Mouse (Mus musculus) liver, embryonic 11.5 days (tissue): Measurements from ENCODE around the gene Ing3. TPM values are rescaled to one million over a fixed set of nuclear protein-coding genes. Genes with fewer than 3 reads are reported as not detected.
A peak's percentile ranks its signal among the peaks of the same experiment; 100 is the strongest.

Source experiments
- ATAC-seq: fragments of 200-750 bp; cut with Nextera tagmentation; replicated peaks from 2 replicates; pipeline ENCODE4 v1.8.0; 2017; ENCODE audit warnings: moderate number of reproducible peaks, mild to moderate bottlenecking, moderate TSS enrichment, moderate library complexity; ENCODE audit not compliant: low FRiP score
- DNase-seq: peaks from one replicate; pipeline ENCODE4 v3.0.0-alpha.2; 2017; ENCODE audit warnings: low spot score
- H3K27ac ChIP-seq: fragments of 300-500 bp; sonication (generic); 2 replicates; pipeline ENCODE4 v1.5.1; 2014; ENCODE audit warnings: mild to moderate bottlenecking, low read depth, low read length, control low read depth
- H3K27me3 ChIP-seq: fragments of 300-500 bp; sonication (generic); replicated peaks from 2 replicates; pipeline ENCODE4 v1.6.1; 2014; ENCODE audit warnings: low read length, mixed read lengths; ENCODE audit not compliant: control insufficient read depth, insufficient read depth
- H3K36me3 ChIP-seq: fragments of 300-500 bp; sonication (generic); 2 replicates; pipeline ENCODE4 v1.6.1; 2014; ENCODE audit warnings: mild to moderate bottlenecking, low read length, moderate library complexity, mixed read lengths; ENCODE audit not compliant: control insufficient read depth, insufficient read depth
- H3K4me1 ChIP-seq: fragments of 300-500 bp; sonication (generic); replicated peaks from 2 replicates; pipeline ENCODE4 v1.6.1; 2014; ENCODE audit warnings: low read length, mixed read lengths; ENCODE audit not compliant: control insufficient read depth, insufficient read depth
- H3K4me2 ChIP-seq: fragments of 300-500 bp; sonication (generic); 2 replicates; pipeline ENCODE4 v1.6.1; 2014; ENCODE audit warnings: mild to moderate bottlenecking, control low read depth, moderate library complexity
- H3K4me3 ChIP-seq: fragments of 300-500 bp; sonication (generic); 2 replicates; pipeline ENCODE4 v1.5.1; 2014; ENCODE audit warnings: low read depth, low read length, control low read depth
- H3K9ac ChIP-seq: fragments of 300-500 bp; sonication (generic); 2 replicates; pipeline ENCODE4 v1.6.1; 2014; ENCODE audit warnings: low read depth, low read length, control low read depth
- H3K9me3 ChIP-seq: fragments of 300-500 bp; sonication (generic); 2 replicates; pipeline ENCODE4 v1.6.1; 2016; ENCODE audit warnings: low read length, inconsistent platforms, mixed read lengths; ENCODE audit not compliant: control insufficient read depth
- WGBS: fragments of 180-500 bp; shearing (Covaris S2); extraction: QIAGEN DNeasy Blood & Tissue Kit; methylation state at CpG from one replicate; pipeline ENCODE4 v1.1.7; 2014; 5-methylcytosine and 5-hydroxymethylcytosine counted together
- polyA plus RNA-seq: library from polyadenylated mRNA; unstranded; fragments of >200 nt; fragmentation: Nextera tagmentation; extraction: Ambion mirVana; gene quantifications from 2 replicates; pipeline ENCODE4 v1.2.1, GENCODE M21; 2014

Gene Ing3
- polyA plus RNA-seq, 1 experiment from 2014 or later = 28.4 TPM

- H3K36me3 ChIP-seq = no peaks in the 10 kb centered on the region
- DNase-seq (no peak), ATAC-seq (no peak)
- WGBS = 86% methylated on average over 2 of the region's 2 CpGs
- H3K9ac ChIP-seq = no peak overlapping the region
- peak overlapping the region; percentile 73; the same call in 1 of the 2 replicates for H3K4me2 ChIP-seq
- no peaks in the 10 kb centered on the region for H3K4me1 ChIP-seq
- peaks cover 9% of the 10 kb centered on the region for H3K27me3 ChIP-seq
- H3K4me3 ChIP-seq = no peak overlapping the region
- no peak overlapping the region for H3K27ac ChIP-seq
- H3K9me3 ChIP-seq = no peaks in the 10 kb centered on the region
Observed at GRCm38 (mm10) chr6:21987554-21987953, 38.2 kb downstream of the Ing3 start.

GRCm38 (mm10) chr6:21988296-21988695, 38.9 kb downstream of the Ing3 start:
- ATAC-seq (no peak), DNase-seq (no peak)
- no peak overlapping the region for H3K27ac ChIP-seq
- 82% methylated on average over 5 of the region's 5 CpGs for WGBS
- H3K27me3 ChIP-seq = peaks cover 9% of the 10 kb centered on the region
- H3K4me1 ChIP-seq = no peaks in the 10 kb centered on the region
- H3K36me3 ChIP-seq = no peaks in the 10 kb centered on the region
- no peak overlapping the region for H3K4me3 ChIP-seq
- no peaks in the 10 kb centered on the region for H3K9me3 ChIP-seq
- H3K4me2 ChIP-seq = no peak overlapping the region
- H3K9ac ChIP-seq = no peak overlapping the region

- no peak for DNase-seq
- no peak for ATAC-seq
- Histone ChIP-seq H3K9me3 (no peaks in the 10 kb centered on the region), H3K4me2 (no peak overlapping the region), H3K9ac (no peak overlapping the region), H3K4me1 (no peaks in the 10 kb centered on the region), H3K27me3 (peaks cover 9% of the 10 kb centered on the region), H3K4me3 (no peak overlapping the region), H3K27ac (no peak overlapping the region), H3K36me3 (no peaks in the 10 kb centered on the region)
- 76% methylated on average over 4 of the region's 4 CpGs for WGBS
Observed at GRCm38 (mm10) chr6:21989081-21989480, 39.7 kb downstream of the Ing3 start.

- DNase-seq (no peak), ATAC-seq (no peak)
- WGBS = 70% methylated on average over 9 of the region's 9 CpGs
- no peak overlapping the region for H3K4me3 ChIP-seq
- no peaks in the 10 kb centered on the region for H3K36me3 ChIP-seq
- H3K4me2 ChIP-seq = no peak overlapping the region
- peaks cover 9% of the 10 kb centered on the region for H3K27me3 ChIP-seq
- no peaks in the 10 kb centered on the region for H3K9me3 ChIP-seq
- H3K27ac ChIP-seq = no peak overlapping the region
- H3K4me1 ChIP-seq = no peaks in the 10 kb centered on the region
- H3K9ac ChIP-seq = no peak overlapping the region
Observed at GRCm38 (mm10) chr6:21990181-21991135, 41.1 kb downstream of the Ing3 start.

- H3K27ac ChIP-seq = no peak overlapping the region
- H3K9ac ChIP-seq = no peak overlapping the region
- no peaks in the 10 kb centered on the region for H3K9me3 ChIP-seq
- 79% methylated on average over 4 of the region's 4 CpGs for WGBS
- H3K36me3 ChIP-seq = no peaks in the 10 kb centered on the region
- no peaks in the 10 kb centered on the region for H3K4me1 ChIP-seq
- ATAC-seq (no peak), DNase-seq (no peak)
- no peak overlapping the region for H3K4me2 ChIP-seq
- no peak overlapping the region for H3K4me3 ChIP-seq
- H3K27me3 ChIP-seq = peaks cover 3% of the 10 kb centered on the region
Observed at GRCm38 (mm10) chr6:21991151-21991550, 41.8 kb downstream of the Ing3 start.

- H3K4me2 ChIP-seq = no peak overlapping the region
- H3K4me1 ChIP-seq = peaks cover 3% of the 10 kb centered on the region
- 78% methylated on average over 2 of the region's 2 CpGs for WGBS
- H3K9ac ChIP-seq = no peak overlapping the region
- no peaks in the 10 kb centered on the region for H3K27me3 ChIP-seq
- no peak overlapping the region for H3K27ac ChIP-seq
- H3K36me3 ChIP-seq = no peaks in the 10 kb centered on the region
- ATAC-seq = no peak
- no peaks in the 10 kb centered on the region for H3K9me3 ChIP-seq
- no peak overlapping the region for H3K4me3 ChIP-seq
- DNase-seq = no peak
Observed at GRCm38 (mm10) chr6:21993070-21993469, 43.7 kb downstream of the Ing3 start.

GRCm38 (mm10) chr6:21998131-21998530, 48.8 kb downstream of the Ing3 start:
- Histone ChIP-seq H3K9me3 (no peaks in the 10 kb centered on the region), H3K4me2 (no peak overlapping the region), H3K4me1 (peaks cover 8% of the 10 kb centered on the region), H3K27me3 (no peaks in the 10 kb centered on the region), H3K36me3 (no peaks in the 10 kb centered on the region), H3K9ac (no peak overlapping the region), H3K27ac (no peak overlapping the region), H3K4me3 (no peak overlapping the region)
- WGBS = 47% methylated on average over 4 of the region's 4 CpGs
- ATAC-seq (no peak), DNase-seq (no peak)

GRCm38 (mm10) chr6:21999025-21999424, 49.7 kb downstream of the Ing3 start:
- ATAC-seq = 0 out of 2 replicates have a peak, but pooled peaks have one; percentile 31
- Histone ChIP-seq H3K4me1 (peaks cover 8% of the 10 kb centered on the region), H3K4me2 (no peak overlapping the region), H3K4me3 (no peak overlapping the region), H3K36me3 (no peaks in the 10 kb centered on the region), H3K27me3 (no peaks in the 10 kb centered on the region), H3K9me3 (no peaks in the 10 kb centered on the region), H3K27ac (peak overlapping the region; percentile 25; the same call in 1 of the 2 replicates), H3K9ac (no peak overlapping the region)
- WGBS = 23% methylated on average over 11 of the region's 11 CpGs
- no peak for DNase-seq

GRCm38 (mm10) chr6:22000086-22000485, 50.7 kb downstream of the Ing3 start:
- H3K27me3 ChIP-seq = no peaks in the 10 kb centered on the region
- H3K36me3 ChIP-seq = no peaks in the 10 kb centered on the region
- H3K4me2 ChIP-seq = no peak overlapping the region
- no peak overlapping the region for H3K9ac ChIP-seq
- ATAC-seq (no peak), DNase-seq (no peak)
- H3K4me3 ChIP-seq = no peak overlapping the region
- H3K4me1 ChIP-seq = peaks cover 8% of the 10 kb centered on the region
- H3K27ac ChIP-seq = no peak overlapping the region; the same call in 1 of the 2 replicates
- H3K9me3 ChIP-seq = no peaks in the 10 kb centered on the region
- WGBS = 50% methylated on average over 6 of the region's 6 CpGs
